Comparison of ENCODE assay signal across 9 mouse cellular contexts in genomic region chr13:118379155-118379554, GRCm38 (mm10). TPM values are rescaled to one million over a fixed set of nuclear protein-coding genes. Genes with fewer than 3 reads are reported as not detected.
A peak's percentile ranks its signal among the peaks of the same experiment; 100 is the strongest.
DNase-seq lines count a peak whose midpoint lies in the region; ATAC-seq and TF ChIP-seq lines count a peak whose summit lies in the region.
"Had no signal": no experiment of that assay in that cellular context is flagged by ENCODE, and none has a peak within 500 bp of the region (broad histone marks: within the 10 kb centered on the region; RNA-seq: fewer than 3 reads in every experiment).

No protein-coding gene starts in this region.

- H3K4me1 ChIP-seq in heart, embryonic 10.5 days, result no peaks in the 10 kb centered on the region
- H3K4me1 ChIP-seq in E14TG2a.4 (replicated peaks; ENCODE audit: low read depth, low read length), result peaks cover 13% of the 10 kb centered on the region
- H3K4me1 ChIP-seq: limb, embryonic 13.5 days had no signal

- H3K4me3 ChIP-seq in heart, embryonic 10.5 days, result no peak overlapping the region
- H3K4me3 ChIP-seq in E14TG2a.4 (replicated peaks; ENCODE audit: low read length), result no peak overlapping the region
- H3K4me3 ChIP-seq: limb, embryonic 13.5 days had no signal

- ATAC-seq in erythroid progenitor cell, adult 5-6 weeks (replicated peaks; ENCODE audit: low FRiP score, poor library complexity, severe bottlenecking), result peak; percentile 84

- TF ChIP-seq CTCF in E14TG2a.4 (conservative IDR thresholded peaks at IDR 0.05; ENCODE audit: low read length), result peak; percentile 95

- no peaks in the 10 kb centered on the region for H3K9me3 ChIP-seq in heart, embryonic 10.5 days
- H3K9me3 ChIP-seq in E14TG2a.4 (ENCODE audit: low read length), result no peaks in the 10 kb centered on the region
- H3K9me3 ChIP-seq: limb, embryonic 13.5 days had no signal

- WGBS in heart, embryonic 10.5 days, result 78% methylated on average over 1 of the region's 1 CpGs

- peaks cover 61% of the 10 kb centered on the region for H3K36me3 ChIP-seq in heart, embryonic 10.5 days
- H3K36me3 ChIP-seq in E14TG2a.4 (ENCODE audit: insufficient read depth, low read length), result peaks cover 57% of the 10 kb centered on the region

- H3K27me3 ChIP-seq in heart, embryonic 10.5 days (ENCODE audit: insufficient read depth, poor library complexity, severe bottlenecking), result no peaks in the 10 kb centered on the region
- H3K27me3 ChIP-seq in E14TG2a.4 (ENCODE audit: insufficient read depth, low read length), result no peaks in the 10 kb centered on the region
- H3K27me3 ChIP-seq: limb, embryonic 13.5 days had no signal

- peak; percentile 23 for DNase-seq in heart, adult 8-10 months (ENCODE audit: low spot score)
- no peak for DNase-seq in heart, embryonic 10.5 days (ENCODE audit: low spot score)
- peak; percentile 39 for DNase-seq in c-Kit-positive CD71-negative TER-119-negative erythroid progenitor cells, embryonic 14.5 days (ENCODE audit: low read depth)
- peak; percentile 63 for DNase-seq in kidney, postnatal 14 days
- peak; percentile 7 to 26 for DNase-seq in lung, adult 18-20 months
- peak; percentile 27 for DNase-seq in right cerebral cortex, postnatal 25 days

- H3K27ac ChIP-seq in heart, embryonic 10.5 days, result no peak overlapping the region
- H3K27ac ChIP-seq: limb, embryonic 13.5 days had no signal

RNA-seq across cellular contexts. Expression of gene B430218F22Rik, which starts 7.3 kb away (rescaled TPM):
- under 1 TPM in 2 of 4 experiments, not detected in 2; 0.19 TPM for total RNA-seq in heart, adult 8-10 months (2022)
- 1.2 and 1.5 TPM in 2 replicates for polyA plus RNA-seq in heart, embryonic 10.5 days (2016; fragmentation: Nextera tagmentation; extraction: Ambion mirVana)
- total RNA-seq in erythroid progenitor cell, adult 5-6 weeks (2015; ENCODE audit: low replicate concordance), result 0.84 TPM in 1 of 2 replicates, not detected in the other
- total RNA-seq in erythroid progenitor cell, adult 5-6 weeks (2017; ENCODE audit: low replicate concordance), result not detected in 2 replicates

RNA-seq across cellular contexts. Expression of gene Mrps30, which starts 7.9 kb away (rescaled TPM):
- 10 to 100 TPM; 22.9 to 27.5 (median 24.6) TPM for total RNA-seq in heart, adult 8-10 months (2022)
- polyA plus RNA-seq in heart, embryonic 10.5 days (2016; fragmentation: Nextera tagmentation; extraction: Ambion mirVana), result 42.5 and 44.2 TPM in 2 replicates
- 7.5 and 8.6 TPM in 2 replicates for total RNA-seq in erythroid progenitor cell, adult 5-6 weeks (2015; ENCODE audit: low replicate concordance)
- total RNA-seq in erythroid progenitor cell, adult 5-6 weeks (2017; ENCODE audit: low replicate concordance), result 8.9 and 14.0 TPM in 2 replicates
